Mouse (Mus musculus) ES-E14 (cell line): Measurements from ENCODE around the gene Znrf2.

ENCODE experiments used
- CHD2 ChIP-seq: IDR thresholded peaks from 2 replicates; pipeline ENCODE4 v1.6.1; 2014; ENCODE audit warnings: mild to moderate bottlenecking, low read depth, low read length, inconsistent platforms
- HCFC1 ChIP-seq: IDR thresholded peaks from 2 replicates; pipeline ENCODE4 v1.6.1; 2012; ENCODE audit warnings: low read length, inconsistent platforms, borderline replicate concordance; ENCODE audit not compliant: insufficient read depth
- ZNF384 ChIP-seq: IDR thresholded peaks from 2 replicates; pipeline ENCODE4 v1.6.1; 2012; ENCODE audit warnings: low read depth, low read length, inconsistent platforms

DNA sequence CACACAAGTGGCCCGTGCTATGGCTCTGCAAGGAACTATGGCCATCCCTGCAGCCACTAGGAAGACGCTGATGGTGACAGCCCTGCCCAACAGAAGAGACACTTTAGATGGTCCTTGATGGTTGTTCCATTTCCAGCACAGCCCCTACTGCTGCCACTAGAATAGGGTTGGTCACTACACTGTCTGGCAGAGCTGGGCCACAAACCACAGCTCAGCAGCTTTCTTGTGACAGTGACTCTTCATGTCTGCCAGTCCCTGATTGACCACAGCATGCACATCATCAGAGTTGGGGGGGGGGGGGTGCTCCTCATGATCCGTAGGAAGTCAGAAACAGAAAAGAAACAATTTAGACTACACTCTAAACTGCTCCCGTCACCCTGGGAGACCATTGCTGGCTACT is 46.0 kb upstream of the Znrf2 start:
- TF ChIP-seq CHD2 (no peak), HCFC1 (no peak), ZNF384 (no peak)
